Mouse (Mus musculus) liver, embryonic 14.5 days (tissue): ENCODE measurements at regions not wholly inside any gene's neighbourhood (a gene's known extent, or its start where the extent isn't known, plus 50 kb on each side); places are given as distances from the start of the nearest gene placed in this dataset.

Source experiments
- ATAC-seq: fragments of 200-750 bp; cut with Nextera tagmentation; 2 replicates; pipeline ENCODE4 v1.8.0; 2017; ENCODE audit warnings: moderate number of reproducible peaks, mild to moderate bottlenecking, moderate library complexity; ENCODE audit not compliant: insufficient read depth
- DNase-seq, 3 experiments: peaks; one replicate each; pipeline ENCODE4 v3.0.0-alpha.2; 2012 to 2013; ENCODE audit warnings: low read depth in 3 of 3, low spot score in 3 of 3
- H3K27ac ChIP-seq: fragments of 300-500 bp; sonication (generic); 2 replicates; pipeline ENCODE4 v1.5.1; 2014; ENCODE audit warnings: moderate library complexity, mild to moderate bottlenecking, control low read depth, inconsistent platforms
- H3K27me3 ChIP-seq: fragments of 300-500 bp; sonication (generic); 2 replicates; pipeline ENCODE4 v1.6.1; 2014; ENCODE audit warnings: mild to moderate bottlenecking, low read length, moderate library complexity; ENCODE audit not compliant: control insufficient read depth, insufficient read depth
- H3K36me3 ChIP-seq: fragments of 300-500 bp; sonication (generic); replicated peaks from 2 replicates; pipeline ENCODE4 v1.6.1; 2014; ENCODE audit warnings: low read depth; ENCODE audit not compliant: control insufficient read depth, insufficient read depth
- H3K4me1 ChIP-seq, 2 experiments: fragments of 200-500 bp in 1 of 2; fragments of 300-500 bp in 1 of 2; sonication (generic) in 1 of 2; replicated peaks; 2 replicates each; pipeline ENCODE4 v1.6.1; 2012 to 2014; ENCODE audit warnings: antibody characterized with exemption in 1 of 2, inconsistent platforms in 1 of 2, low read length in 1 of 2; ENCODE audit not compliant: control insufficient read depth in 2 of 2, insufficient read depth in 2 of 2
- H3K4me2 ChIP-seq: fragments of 300-500 bp; sonication (generic); 2 replicates; pipeline ENCODE4 v1.6.1; 2014; ENCODE audit warnings: low read depth, mild to moderate bottlenecking, control low read depth, moderate library complexity
- H3K4me3 ChIP-seq, 2 experiments: fragments of 200-500 bp in 1 of 2; fragments of 300-500 bp in 1 of 2; sonication (generic) in 1 of 2; 2 replicates each; pipeline ENCODE4 v1.5.1; 2012 to 2014; ENCODE audit warnings: low read depth in 2 of 2, low read length in 2 of 2, mild to moderate bottlenecking in 2 of 2, control low read depth in 1 of 2, inconsistent platforms in 1 of 2, moderate library complexity in 1 of 2; ENCODE audit not compliant: insufficient read depth in 1 of 2
- H3K9ac ChIP-seq: fragments of 300-500 bp; sonication (generic); replicated peaks from 2 replicates; pipeline ENCODE4 v1.6.1; 2014; ENCODE audit warnings: mild to moderate bottlenecking, control low read depth, moderate library complexity
- H3K9me3 ChIP-seq: fragments of 300-500 bp; sonication (generic); 2 replicates; pipeline ENCODE4 v1.6.1; 2016; ENCODE audit warnings: low read length, mixed read lengths; ENCODE audit not compliant: control insufficient read depth
- CTCF ChIP-seq: IDR thresholded peaks from 2 replicates; pipeline ENCODE4 v1.5.1; 2016; ENCODE audit warnings: antibody characterized with exemption, low read depth, control low read depth
- EP300 ChIP-seq: IDR thresholded peaks from 2 replicates; pipeline ENCODE4 v1.6.1; 2016; ENCODE audit warnings: antibody characterized with exemption, low read depth
- WGBS: fragments of 180-500 bp; shearing (Covaris S2); extraction: QIAGEN DNeasy Blood & Tissue Kit; methylation state at CpG from one replicate; pipeline ENCODE4 v1.1.7; 2014; ENCODE audit not compliant: insufficient replicate concordance; 5-methylcytosine and 5-hydroxymethylcytosine counted together

DNA sequence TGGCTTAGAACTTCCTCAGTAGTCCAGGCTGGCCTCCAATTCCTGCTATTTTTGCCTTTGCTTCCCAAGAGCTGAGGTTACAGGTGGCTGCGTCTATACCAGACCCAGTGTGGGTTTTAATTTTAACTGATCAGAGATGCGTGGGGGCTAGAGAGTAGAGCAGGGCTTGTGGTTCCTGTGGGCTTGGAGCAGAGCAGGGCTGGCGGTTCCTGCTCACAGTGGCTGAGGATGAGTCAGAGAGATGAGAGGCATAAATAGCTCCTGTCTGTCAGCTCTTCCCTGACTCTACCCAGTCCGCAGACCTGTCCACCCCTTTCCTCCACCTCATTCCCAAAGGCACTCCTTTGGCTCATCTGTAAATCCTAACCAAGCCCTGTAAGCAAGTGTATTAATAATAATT, 304.8 kb downstream of the Abcc12 start:
- DNase-seq, result no peak
- no peaks in the 10 kb centered on the region for H3K36me3 ChIP-seq
- ATAC-seq, result no peak
- WGBS, result 23% methylated on average over 4 of the region's 4 CpGs
- H3K4me3 ChIP-seq, result no peak overlapping the region
- no peaks in the 10 kb centered on the region for H3K9me3 ChIP-seq
- H3K4me2 ChIP-seq, result no peak overlapping the region
- no peak overlapping the region for H3K27ac ChIP-seq
- H3K4me1 ChIP-seq, result no peaks in the 10 kb centered on the region
- H3K27me3 ChIP-seq, result no peaks in the 10 kb centered on the region
- no peak overlapping the region for H3K9ac ChIP-seq
- TF ChIP-seq EP300, result no peak

- TF ChIP-seq CTCF (no peak), EP300 (no peak)
- H3K9ac ChIP-seq, result no peak overlapping the region
- 51% methylated on average over 3 of the region's 3 CpGs for WGBS
- no peaks in the 10 kb centered on the region for H3K27me3 ChIP-seq
- no peak for DNase-seq
- no peaks in the 10 kb centered on the region for H3K36me3 ChIP-seq
- no peaks in the 10 kb centered on the region for H3K9me3 ChIP-seq
- no peak overlapping the region for H3K27ac ChIP-seq
- H3K4me1 ChIP-seq, result no peaks in the 10 kb centered on the region
- no peak overlapping the region for H3K4me2 ChIP-seq
- no peak overlapping the region for H3K4me3 ChIP-seq
- ATAC-seq, result no peak
Observed at GRCm38 (mm10) chr8:86273811-86274210, 306.7 kb downstream of the Abcc12 start.

DNA sequence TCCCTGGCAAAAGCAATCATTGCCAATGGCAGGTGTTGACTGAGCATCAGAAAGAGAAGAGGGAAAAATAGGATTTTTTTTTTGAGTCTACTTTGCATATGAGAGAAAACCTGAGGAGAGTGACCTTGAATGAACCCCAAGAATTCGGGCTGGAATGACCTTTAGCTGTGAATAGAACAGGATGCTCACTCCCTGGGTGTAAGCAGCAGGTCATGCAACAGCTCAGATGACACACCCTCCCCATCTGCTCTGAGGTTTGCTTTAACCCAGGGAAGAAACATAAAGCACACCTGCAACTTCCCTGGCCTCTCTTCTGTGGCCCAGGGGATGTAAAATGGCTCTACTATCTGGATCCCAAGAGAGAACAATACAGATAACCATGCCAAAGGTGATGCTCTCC, 307.9 kb downstream of the Abcc12 start:
- 4% methylated on average over 1 of the region's 1 CpGs for WGBS

GRCm38 (mm10) chr8:86271477-86271876, 309.0 kb downstream of the Abcc12 start:
- DNase-seq (no peak), ATAC-seq (no peak)
- H3K36me3 ChIP-seq, result no peaks in the 10 kb centered on the region
- WGBS, result 63% methylated on average over 6 of the region's 6 CpGs
- H3K9me3 ChIP-seq, result no peaks in the 10 kb centered on the region
- no peak overlapping the region for H3K27ac ChIP-seq
- no peaks in the 10 kb centered on the region for H3K4me1 ChIP-seq
- H3K9ac ChIP-seq, result no peak overlapping the region
- H3K4me2 ChIP-seq, result no peak overlapping the region
- no peaks in the 10 kb centered on the region for H3K27me3 ChIP-seq
- TF ChIP-seq CTCF (no peak), EP300 (no peak)
- no peak overlapping the region for H3K4me3 ChIP-seq

More for the DNA sequence above, 307.9 kb downstream of the Abcc12 start:
- no peaks in the 10 kb centered on the region for H3K27me3 ChIP-seq
- no peak overlapping the region for H3K27ac ChIP-seq
- ATAC-seq, result no peak
- H3K4me2 ChIP-seq, result no peak overlapping the region
- no peak for DNase-seq
- no peak overlapping the region for H3K9ac ChIP-seq
- no peaks in the 10 kb centered on the region for H3K9me3 ChIP-seq
- TF ChIP-seq CTCF, result no peak
- TF ChIP-seq EP300, result no peak
- no peaks in the 10 kb centered on the region for H3K4me1 ChIP-seq
- H3K4me3 ChIP-seq, result no peak overlapping the region
- no peaks in the 10 kb centered on the region for H3K36me3 ChIP-seq

DNA sequence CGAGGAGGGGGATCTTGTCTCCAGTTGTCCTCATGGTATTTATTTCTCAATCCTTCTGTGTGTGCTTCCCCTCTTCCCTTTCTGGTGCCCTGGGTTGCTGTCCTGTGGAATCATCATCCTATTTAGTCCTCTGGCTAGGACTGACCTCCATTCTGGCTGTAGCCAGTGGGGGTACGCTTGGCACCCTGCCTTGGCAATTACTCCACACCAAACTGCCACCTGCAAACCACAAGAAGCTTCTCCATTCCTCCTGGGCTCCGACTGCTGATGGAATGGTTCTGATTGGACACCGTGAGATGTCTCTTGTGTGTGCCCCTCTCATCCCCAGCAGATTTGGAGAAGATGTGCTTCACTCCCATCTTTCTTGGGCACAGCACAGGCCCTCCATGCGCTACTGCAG, 322.5 kb downstream of the Abcc12 start:
- Histone ChIP-seq H3K36me3 (no peaks in the 10 kb centered on the region), H3K4me2 (no peak overlapping the region), H3K4me3 (no peak overlapping the region), H3K9me3 (no peaks in the 10 kb centered on the region), H3K9ac (no peak overlapping the region), H3K27me3 (no peaks in the 10 kb centered on the region), H3K27ac (no peak overlapping the region), H3K4me1 (no peaks in the 10 kb centered on the region)
- 53% methylated on average over 5 of the region's 5 CpGs for WGBS
- ATAC-seq (no peak), DNase-seq (no peak)
- no peak for TF ChIP-seq CTCF
- no peak for TF ChIP-seq EP300

GRCm38 (mm10) chr8:86255431-86255830, 325.1 kb downstream of the Abcc12 start:
- DNase-seq, result no peak
- Histone ChIP-seq H3K27me3 (no peaks in the 10 kb centered on the region), H3K9me3 (no peaks in the 10 kb centered on the region), H3K27ac (no peak overlapping the region), H3K9ac (no peak overlapping the region), H3K4me3 (no peak overlapping the region), H3K4me2 (no peak overlapping the region), H3K36me3 (no peaks in the 10 kb centered on the region), H3K4me1 (no peaks in the 10 kb centered on the region)
- no peak for TF ChIP-seq CTCF
- no peak for TF ChIP-seq EP300
- ATAC-seq, result no peak
